In the genomic region with DNA sequence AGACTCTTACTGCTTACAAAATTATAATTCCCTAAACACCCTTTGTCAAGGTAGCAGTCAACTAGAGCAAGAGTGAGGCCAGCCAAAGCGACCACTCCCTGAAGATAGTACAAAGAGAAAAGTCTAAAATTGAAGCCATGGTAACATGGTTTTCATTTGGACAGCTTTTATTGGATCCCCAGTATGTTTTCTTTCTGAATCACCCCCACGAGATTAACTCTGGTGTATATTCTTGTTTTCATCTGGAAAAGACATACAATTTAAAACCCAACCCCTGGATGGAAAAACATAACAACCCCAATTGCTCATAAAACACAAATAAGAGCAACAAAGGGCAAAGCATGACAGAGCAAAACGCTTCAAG, we compare ENCODE assay signal across 25 mouse cellular contexts.
A peak's percentile ranks its signal among the peaks of the same experiment; 100 is the strongest.
DNase-seq lines count a peak whose midpoint lies in the region; ATAC-seq and TF ChIP-seq lines count a peak whose summit lies in the region.
"Had no signal": no experiment of that assay in that cellular context is flagged by ENCODE, and none has a peak within 500 bp of the region (broad histone marks: within the 10 kb centered on the region; RNA-seq: fewer than 3 reads in every experiment).

No protein-coding gene starts in this region.

- H3K27ac ChIP-seq in kidney, embryonic 14.5 days (ENCODE audit: low read depth, low read length), result no peak overlapping the region
- no peak overlapping the region for H3K27ac ChIP-seq in kidney, adult 2 months (ENCODE audit: insufficient read depth, low read depth, low read length)
- H3K27ac ChIP-seq in limb, embryonic 10.5 days, result 0 out of 2 replicates have a peak overlapping the region, but pooled peaks have one; percentile 11
- H3K27ac ChIP-seq: embryonic facial prominence, embryonic 13.5 days; gastrocnemius, adult 2 months; heart, embryonic 15.5 days; hindbrain, embryonic 10.5 days; hindbrain, embryonic 13.5 days had no signal

- TF ChIP-seq CTCF in kidney, adult 2 months (conservative IDR thresholded peaks at IDR 0.05; ENCODE audit: insufficient read depth, insufficient read length, low read depth, low read length), result no peak

- 54% methylated on average over 3 of the region's 3 CpGs for WGBS in kidney, embryonic 14.5 days
- 66% methylated on average over 3 of the region's 3 CpGs for WGBS in kidney, adult 2 months
- 64% methylated on average over 3 of the region's 3 CpGs for WGBS in limb, embryonic 10.5 days

- ATAC-seq in kidney, embryonic 14.5 days (ENCODE audit: low FRiP score, low TSS enrichment), result peak; percentile 52; the same call in 1 of the 2 replicates

- no peak overlapping the region for H3K9ac ChIP-seq in kidney, embryonic 14.5 days (ENCODE audit: low read depth, low read length)
- H3K9ac ChIP-seq: embryonic facial prominence, embryonic 13.5 days; heart, embryonic 12.5 days; heart, embryonic 15.5 days; hindbrain, embryonic 13.5 days had no signal

- no peaks in the 10 kb centered on the region for H3K27me3 ChIP-seq in kidney, embryonic 14.5 days (ENCODE audit: control insufficient read depth, insufficient read depth, low read length)
- H3K27me3 ChIP-seq in kidney, adult 2 months (replicated peaks; ENCODE audit: control insufficient read depth, insufficient read depth, low read length), result no peaks in the 10 kb centered on the region
- no peaks in the 10 kb centered on the region for H3K27me3 ChIP-seq in limb, embryonic 10.5 days (ENCODE audit: low read depth, poor library complexity, severe bottlenecking)
- H3K27me3 ChIP-seq: embryonic facial prominence, embryonic 13.5 days; heart, embryonic 12.5 days; heart, embryonic 15.5 days; hindbrain, embryonic 13.5 days; Patski had no signal

- H3K4me3 ChIP-seq in kidney, embryonic 14.5 days (ENCODE audit: low read length), result no peak overlapping the region
- H3K4me3 ChIP-seq in kidney, adult 2 months (ENCODE audit: insufficient read depth, low read depth, low read length), result no peak overlapping the region
- H3K4me3 ChIP-seq in limb, embryonic 10.5 days, result no peak overlapping the region
- H3K4me3 ChIP-seq: embryonic facial prominence, embryonic 13.5 days; gastrocnemius, adult 2 months; heart, embryonic 12.5 days; heart, embryonic 15.5 days; hindbrain, embryonic 10.5 days; hindbrain, embryonic 13.5 days had no signal

- DNase-seq in kidney, adult 2 months, result no peak
- DNase-seq in 3T3-L1 (ENCODE audit: low read depth, low spot score) (peak; percentile 64), NIH3T3 (ENCODE audit: low read depth) (peak; percentile 50)
- no peak for DNase-seq in limb, embryonic 10.5 days (ENCODE audit: low spot score)
- no peak for DNase-seq in thymus, adult 18-20 months
- no peak for DNase-seq in layer of hippocampus, postnatal 36 days
- DNase-seq in right cerebral cortex, postnatal 10 days (ENCODE audit: low spot score in 2 of 2), result no peak
- DNase-seq: adrenal gland, postnatal 10 days; adrenal gland, postnatal 36 days; cerebellum, adult 11 months; cerebellum, adult 2 months; cerebellum, adult 9-11 months; cerebellum, postnatal 25 days; gastrocnemius, adult 2 months; gastrocnemius, postnatal 14 days; heart, adult 18-20 months; heart, postnatal 10 days; heart, postnatal 36 days had no signal

- H3K4me1 ChIP-seq in kidney, embryonic 14.5 days (ENCODE audit: control insufficient read depth, insufficient read depth, low read length), result no peaks in the 10 kb centered on the region
- H3K4me1 ChIP-seq in kidney, adult 2 months (ENCODE audit: control insufficient read depth, insufficient read depth, low read length), result no peaks in the 10 kb centered on the region
- peaks cover 7% of the 10 kb centered on the region for H3K4me1 ChIP-seq in limb, embryonic 10.5 days
- H3K4me1 ChIP-seq: embryonic facial prominence, embryonic 13.5 days; heart, embryonic 12.5 days; heart, embryonic 15.5 days; hindbrain, embryonic 10.5 days; hindbrain, embryonic 13.5 days had no signal

- no peak overlapping the region for H3K4me2 ChIP-seq in kidney, embryonic 14.5 days (replicated peaks; ENCODE audit: low read depth, low read length)
- H3K4me2 ChIP-seq: embryonic facial prominence, embryonic 13.5 days; heart, embryonic 12.5 days; heart, embryonic 15.5 days; hindbrain, embryonic 13.5 days had no signal

- no peak for TF ChIP-seq POLR2A in kidney, adult 2 months (IDR thresholded peaks at IDR 0.05; ENCODE audit: low read depth, low read length)

- no peaks in the 10 kb centered on the region for H3K36me3 ChIP-seq in kidney, embryonic 14.5 days (ENCODE audit: control insufficient read depth, insufficient read depth, low read length)
- H3K36me3 ChIP-seq in kidney, adult 2 months (ENCODE audit: control insufficient read depth, insufficient read depth, low read length), result no peaks in the 10 kb centered on the region
- H3K36me3 ChIP-seq in limb, embryonic 10.5 days, result no peaks in the 10 kb centered on the region
- H3K36me3 ChIP-seq: embryonic facial prominence, embryonic 13.5 days; heart, embryonic 12.5 days; heart, embryonic 15.5 days; hindbrain, embryonic 10.5 days; hindbrain, embryonic 13.5 days had no signal

- no peaks in the 10 kb centered on the region for H3K9me3 ChIP-seq in kidney, embryonic 14.5 days (ENCODE audit: control insufficient read depth, low read length)
- H3K9me3 ChIP-seq in limb, embryonic 10.5 days (replicated peaks), result no peaks in the 10 kb centered on the region
- H3K9me3 ChIP-seq: embryonic facial prominence, embryonic 13.5 days; heart, embryonic 12.5 days; heart, embryonic 15.5 days; hindbrain, embryonic 10.5 days; hindbrain, embryonic 13.5 days had no signal

Comparison
In these comparisons a context has a peak if more than half of its experiments do, and no peak if none do; other contexts are left out.
1. DNase-seq: peak in 3T3-L1 (single experiment) and NIH3T3 (single experiment); none in kidney, adult 2 months (single experiment), limb, embryonic 10.5 days (single experiment), thymus, adult 18-20 months (0 of 2), layer of hippocampus, postnatal 36 days (0 of 2) and right cerebral cortex, postnatal 10 days (0 of 2).